ENCODE assay signal across 16 mouse cellular contexts in genomic region chr2:162409245-162409644, GRCm38 (mm10).
"Had no signal": no experiment of that assay in that cellular context is flagged by ENCODE, and none has a peak within 500 bp of the region (broad histone marks: within the 10 kb centered on the region; RNA-seq: fewer than 3 reads in every experiment).

No protein-coding gene starts in this region.

- H3K4me3 ChIP-seq: megakaryocyte, embryonic 14.5 days; midbrain, embryonic 13.5 days; midbrain, embryonic 15.5 days; neural tube, embryonic 12.5 days; stomach, embryonic 15.5 days had no signal

- H3K27me3 ChIP-seq: megakaryocyte, embryonic 14.5 days; midbrain, embryonic 13.5 days; midbrain, embryonic 15.5 days; neural tube, embryonic 12.5 days; stomach, embryonic 15.5 days had no signal

- H3K9me3 ChIP-seq: midbrain, embryonic 13.5 days; midbrain, embryonic 15.5 days; neural tube, embryonic 12.5 days; stomach, embryonic 15.5 days had no signal

- H3K36me3 ChIP-seq: midbrain, embryonic 13.5 days; midbrain, embryonic 15.5 days; neural tube, embryonic 12.5 days; stomach, embryonic 15.5 days had no signal

- H3K9ac ChIP-seq: lung, embryonic 14.5 days; midbrain, embryonic 13.5 days; midbrain, embryonic 15.5 days; neural tube, embryonic 12.5 days; stomach, embryonic 15.5 days had no signal

- ATAC-seq: midbrain, embryonic 13.5 days; midbrain, embryonic 15.5 days had no signal

- H3K27ac ChIP-seq: macrophage; midbrain, embryonic 13.5 days; midbrain, embryonic 15.5 days; neural tube, embryonic 12.5 days; stomach, embryonic 15.5 days; stomach, postnatal 0 days had no signal

- H3K4me2 ChIP-seq: lung, embryonic 14.5 days; midbrain, embryonic 11.5 days; midbrain, embryonic 13.5 days; midbrain, embryonic 15.5 days; neural tube, embryonic 12.5 days; stomach, embryonic 15.5 days had no signal

- H3K4me1 ChIP-seq: megakaryocyte, embryonic 14.5 days; neural tube, embryonic 12.5 days; stomach, embryonic 15.5 days had no signal

- DNase-seq: lung, adult 18-20 months; lung, embryonic 14.5 days; lung, postnatal 10 days; lung, postnatal 36 days; right cerebral cortex, postnatal 14 days; thymus, adult 2 months; thymus, postnatal 25 days; thymus, postnatal 4 days had no signal
